ENCODE assay signal across 8 mouse cellular contexts in genomic region chr19:58627406-58628337, GRCm38 (mm10). TPM values are rescaled to one million over a fixed set of nuclear protein-coding genes. Genes with fewer than 3 reads are reported as not detected.
DNase-seq lines count a peak whose midpoint lies in the region; ATAC-seq and TF ChIP-seq lines count a peak whose summit lies in the region.

No protein-coding gene starts in this region.

- no peak for ATAC-seq in hindbrain, embryonic 12.5 days (ENCODE audit: low FRiP score)
- ATAC-seq in limb, embryonic 15.5 days (ENCODE audit: insufficient number of reproducible peaks, low FRiP score, low TSS enrichment, low read depth), result no peak

- no peak overlapping the region for H3K9ac ChIP-seq in hindbrain, embryonic 12.5 days
- H3K9ac ChIP-seq in limb, embryonic 15.5 days, result no peak overlapping the region

- peak overlapping the region; percentile 21; the same call in 1 of the 2 replicates for H3K4me2 ChIP-seq in hindbrain, embryonic 12.5 days (replicated peaks)
- peak overlapping the region; percentile 20; the same call in 1 of the 2 replicates for H3K4me2 ChIP-seq in limb, embryonic 15.5 days

- WGBS in hindbrain, embryonic 12.5 days, result 48% methylated on average over 22 of the region's 22 CpGs
- WGBS in limb, embryonic 15.5 days, result 34% methylated on average over 22 of the region's 22 CpGs
- WGBS in small intestine, adult 2 months, result 33% methylated on average over 22 of the region's 22 CpGs

- no peak for TF ChIP-seq POLR2A in small intestine, adult 2 months (IDR thresholded peaks at IDR 0.05; ENCODE audit: low read depth, low read length)

- no peak overlapping the region for H3K27ac ChIP-seq in hindbrain, embryonic 12.5 days
- 0 out of 2 replicates have a peak overlapping the region, but pooled peaks have one; percentile 4 for H3K27ac ChIP-seq in limb, embryonic 15.5 days
- no peak overlapping the region for H3K27ac ChIP-seq in small intestine, adult 2 months (ENCODE audit: insufficient read depth, low read depth, low read length)

- no peaks in the 10 kb centered on the region for H3K36me3 ChIP-seq in hindbrain, embryonic 12.5 days
- no peaks in the 10 kb centered on the region for H3K36me3 ChIP-seq in limb, embryonic 15.5 days
- no peaks in the 10 kb centered on the region for H3K36me3 ChIP-seq in small intestine, adult 2 months (ENCODE audit: control insufficient read depth, insufficient read depth, low read length)

- no peak overlapping the region for H3K4me3 ChIP-seq in hindbrain, embryonic 12.5 days
- no peak overlapping the region for H3K4me3 ChIP-seq in limb, embryonic 15.5 days
- no peak overlapping the region for H3K4me3 ChIP-seq in small intestine, adult 2 months (ENCODE audit: low read depth, low read length)

- H3K4me1 ChIP-seq in hindbrain, embryonic 12.5 days, result no peaks in the 10 kb centered on the region
- 0 out of 2 replicates have a peak, but pooled peaks cover 4% of the 10 kb centered on the region for H3K4me1 ChIP-seq in limb, embryonic 15.5 days
- H3K4me1 ChIP-seq in small intestine, adult 2 months (ENCODE audit: control insufficient read depth, insufficient read depth, insufficient read length, low read length), result no peaks in the 10 kb centered on the region

- H3K27me3 ChIP-seq in hindbrain, embryonic 12.5 days, result no peaks in the 10 kb centered on the region
- H3K27me3 ChIP-seq in limb, embryonic 15.5 days, result no peaks in the 10 kb centered on the region
- no peaks in the 10 kb centered on the region for H3K27me3 ChIP-seq in small intestine, adult 2 months (ENCODE audit: control insufficient read depth, insufficient read depth, low read length)

- H3K9me3 ChIP-seq in hindbrain, embryonic 12.5 days (replicated peaks), result no peaks in the 10 kb centered on the region
- no peaks in the 10 kb centered on the region for H3K9me3 ChIP-seq in limb, embryonic 15.5 days

- peak; percentile 32; the same call in 1 of the 2 replicates for TF ChIP-seq CTCF in small intestine, adult 2 months (IDR thresholded peaks at IDR 0.05; ENCODE audit: extremely low read depth, insufficient read length, insufficient replicate concordance, low read depth, low read length)

- peak; percentile 20 to 52 for DNase-seq in cerebellum, postnatal 14 days
- no peak for DNase-seq in cerebellum, adult 11 months
- DNase-seq in thymus, postnatal 0 days (ENCODE audit: low spot score), result peak; percentile 11
- DNase-seq in thymus, postnatal 10 days (ENCODE audit: low spot score in 2 of 2), result no peak
- DNase-seq in spleen, postnatal 14 days (ENCODE audit: low spot score in 2 of 2), result no peak

RNA-seq across cellular contexts. Expression of gene Pnlip, which starts 24.6 kb away (rescaled TPM):
- 0.12 and 0.19 TPM in 2 replicates for polyA plus RNA-seq in thymus, postnatal 0 days (2015; fragmentation: Nextera tagmentation; extraction: Ambion mirVana)
- 0.35 TPM in 1 of 2 replicates, not detected in the other for polyA plus RNA-seq in hindbrain, embryonic 12.5 days (2016; fragmentation: Nextera tagmentation; extraction: Ambion mirVana)
- not detected in 2 replicates for polyA plus RNA-seq in limb, embryonic 15.5 days (2015; fragmentation: Nextera tagmentation; extraction: Ambion mirVana)
- 16.2 and 4,708 TPM in 2 replicates for polyA plus RNA-seq in small intestine, adult 2 months (2012; rRNA removed)

Comparison
In these comparisons a context has a peak if more than half of its experiments do, and no peak if none do; other contexts are left out.
1. DNase-seq: peak in cerebellum, postnatal 14 days (2 of 2) and thymus, postnatal 0 days (single experiment); none in cerebellum, adult 11 months (single experiment), thymus, postnatal 10 days (0 of 2) and spleen, postnatal 14 days (0 of 2).
2. RNA of gene Pnlip, which starts 24.6 kb away (polyA plus RNA-seq): 16.2 to 4,708 TPM in small intestine, adult 2 months; 0.35 TPM in hindbrain, embryonic 12.5 days, 0.12 to 0.19 TPM in thymus, postnatal 0 days and not detected in limb, embryonic 15.5 days; every median in the first group is over 10 times any median in the second.